Mouse (Mus musculus) CH12.LX (cell line): ENCODE results near the gene Zic4. TPM values are rescaled to one million over a fixed set of nuclear protein-coding genes. Genes with fewer than 3 reads are reported as not detected.

Source experiments
- DNase-seq: peaks from one replicate; pipeline ENCODE4 v3.0.0-alpha.2; 2013; ENCODE audit errors: extremely low read depth
- H3K27ac ChIP-seq: 2 replicates; pipeline ENCODE4 v1.5.1; 2012; ENCODE audit warnings: low read depth, mild to moderate bottlenecking, control low read depth, moderate library complexity; ENCODE audit not compliant: insufficient read depth
- H3K27me3 ChIP-seq: replicated peaks from 2 replicates; pipeline ENCODE3; 2012; ENCODE audit warnings: inconsistent platforms
- H3K36me3 ChIP-seq, 2 experiments: replicated peaks in 1 of 2; 2 replicates each; pipeline versions ENCODE3 to v1.6.1; 2012; ENCODE audit warnings: inconsistent platforms in 1 of 2, low read length in 1 of 2, mild to moderate bottlenecking in 1 of 2, mixed read lengths in 1 of 2, moderate library complexity in 1 of 2; ENCODE audit not compliant: control insufficient read depth in 1 of 2, insufficient read depth in 1 of 2
- H3K4me1 ChIP-seq, 2 experiments: 2 replicates each; pipeline ENCODE4 v1.6.1; 2012; ENCODE audit warnings: inconsistent platforms in 1 of 2, moderate library complexity in 1 of 2; ENCODE audit not compliant: insufficient read depth in 2 of 2, control insufficient read depth in 1 of 2
- H3K4me2 ChIP-seq: 2 replicates; pipeline ENCODE4 v1.6.1; 2012; ENCODE audit warnings: low read depth, mild to moderate bottlenecking, control low read depth; ENCODE audit not compliant: poor library complexity, insufficient read depth, severe bottlenecking
- H3K4me3 ChIP-seq, 3 experiments: fragments of 150-350 bp in 1 of 3; sonication (generic) in 1 of 3; replicated peaks in 1 of 3; 2 replicates each; pipeline versions ENCODE3 to v1.5.1; 2011 to 2012; ENCODE audit warnings: low read depth in 2 of 3, low read length in 2 of 3, mild to moderate bottlenecking in 2 of 3, moderate library complexity in 2 of 3, control low read depth in 1 of 3, improper control_type of control experiment in 1 of 3, inconsistent platforms in 1 of 3, mixed read lengths in 1 of 3; ENCODE audit not compliant: poor library complexity in 1 of 3
- H3K79me2 ChIP-seq: replicated peaks from 2 replicates; pipeline ENCODE4 v1.6.1; 2012; ENCODE audit warnings: mild to moderate bottlenecking, moderate library complexity; ENCODE audit not compliant: control insufficient read depth, poor library complexity, insufficient read depth, severe bottlenecking; ENCODE audit errors: extremely low read depth
- H3K9ac ChIP-seq: 2 replicates; pipeline ENCODE4 v1.6.1; 2012; ENCODE audit warnings: low read depth, mild to moderate bottlenecking, control low read depth, moderate library complexity; ENCODE audit not compliant: insufficient read depth
- H3K9me3 ChIP-seq: replicated peaks from 2 replicates; pipeline ENCODE3; 2012; ENCODE audit warnings: low read length, inconsistent platforms, mixed read lengths
- BHLHE40 ChIP-seq: IDR thresholded peaks from 2 replicates; pipeline ENCODE4 v1.6.1; 2011; ENCODE audit warnings: mild to moderate bottlenecking, low read depth, low read length, improper control_type of control experiment
- CHD2 ChIP-seq: IDR thresholded peaks from 2 replicates; pipeline ENCODE4 v1.6.1; 2011; ENCODE audit warnings: low read length, improper control_type of control experiment
- E2F4 ChIP-seq: IDR thresholded peaks from 2 replicates; pipeline ENCODE4 v1.6.1; 2011; ENCODE audit warnings: low read depth, low read length, improper control_type of control experiment; ENCODE audit not compliant: insufficient replicate concordance
- EP300 ChIP-seq: IDR thresholded peaks from 2 replicates; pipeline ENCODE4 v1.6.1; 2011; ENCODE audit warnings: low read length, improper control_type of control experiment
- HCFC1 ChIP-seq: IDR thresholded peaks from 2 replicates; pipeline ENCODE4 v1.6.1; 2012; ENCODE audit warnings: low read depth, mild to moderate bottlenecking, inconsistent platforms, low read length, improper control_type of control experiment
- JUN ChIP-seq: IDR thresholded peaks from 2 replicates; pipeline ENCODE4 v1.6.1; 2011; ENCODE audit warnings: low read depth, mild to moderate bottlenecking, low read length, improper control_type of control experiment, moderate library complexity; ENCODE audit not compliant: insufficient read depth
- JUND ChIP-seq: conservative IDR thresholded peaks from 2 replicates; pipeline ENCODE4 v1.6.1; 2011; ENCODE audit warnings: low read depth, low read length, improper control_type of control experiment
- KAT2A ChIP-seq: IDR thresholded peaks from 2 replicates; pipeline ENCODE4 v1.6.1; 2012; ENCODE audit warnings: low read length, improper control_type of control experiment, inconsistent platforms; ENCODE audit not compliant: insufficient replicate concordance
- MEF2A ChIP-seq: IDR thresholded peaks from 2 replicates; pipeline ENCODE4 v1.6.1; 2014; ENCODE audit warnings: low read depth, mild to moderate bottlenecking, inconsistent platforms, low read length, improper control_type of control experiment, borderline replicate concordance
- MXI1 ChIP-seq: IDR thresholded peaks from 2 replicates; pipeline ENCODE4 v1.6.1; 2011; ENCODE audit warnings: mild to moderate bottlenecking, low read depth, low read length, improper control_type of control experiment
- MYC ChIP-seq: IDR thresholded peaks from 2 replicates; pipeline ENCODE4 v1.6.1; 2011; ENCODE audit warnings: low read depth, mild to moderate bottlenecking, improper control_type of control experiment, low read length
- NELFE ChIP-seq: IDR thresholded peaks from 2 replicates; pipeline ENCODE4 v1.6.1; 2011; ENCODE audit warnings: low read depth, low read length, improper control_type of control experiment
- NRF1 ChIP-seq: IDR thresholded peaks from 2 replicates; pipeline ENCODE4 v1.6.1; 2014; ENCODE audit warnings: low read depth, mild to moderate bottlenecking, inconsistent platforms, low read length, improper control_type of control experiment, moderate library complexity
- POLR2AphosphoS2 ChIP-seq: IDR thresholded peaks from 2 replicates; pipeline ENCODE4 v1.6.1; 2011; ENCODE audit warnings: low read depth, low read length, improper control_type of control experiment
- RAD21 ChIP-seq: IDR thresholded peaks from 2 replicates; pipeline ENCODE4 v1.6.1; 2011; ENCODE audit warnings: low read depth, mild to moderate bottlenecking, low read length, improper control_type of control experiment, moderate library complexity
- RCOR1 ChIP-seq: conservative IDR thresholded peaks from 2 replicates; pipeline ENCODE4 v1.6.1; 2012; ENCODE audit warnings: low read depth, mild to moderate bottlenecking, inconsistent platforms, low read length, improper control_type of control experiment
- SMC3 ChIP-seq: IDR thresholded peaks from 2 replicates; pipeline ENCODE4 v1.6.1; 2011; ENCODE audit warnings: low read depth, low read length, improper control_type of control experiment
- TBP ChIP-seq: conservative IDR thresholded peaks from 2 replicates; pipeline ENCODE4 v1.6.1; 2011; ENCODE audit warnings: low read depth, low read length, improper control_type of control experiment
- TCF12 ChIP-seq: IDR thresholded peaks from 2 replicates; pipeline ENCODE4 v1.6.1; 2014; ENCODE audit warnings: low read depth, mild to moderate bottlenecking, inconsistent platforms, low read length, improper control_type of control experiment
- UBTF ChIP-seq: IDR thresholded peaks from 2 replicates; pipeline ENCODE4 v1.6.1; 2012; ENCODE audit warnings: low read depth, mild to moderate bottlenecking, inconsistent platforms, low read length, improper control_type of control experiment, moderate library complexity
- USF2 ChIP-seq: conservative IDR thresholded peaks from 2 replicates; pipeline ENCODE4 v1.6.1; 2011; ENCODE audit warnings: low read depth, low read length, improper control_type of control experiment
- ZNF384 ChIP-seq: IDR thresholded peaks from 2 replicates; pipeline ENCODE4 v1.6.1; 2012; ENCODE audit warnings: low read depth, low read length, improper control_type of control experiment, inconsistent platforms
- dilution Hi-C: fragments of 300-500 bp; cut with MboI; formaldehyde crosslinking; loops from 2 replicates; pipeline ENCODE4 v1.14.3; 2020; ENCODE audit warnings: low sequenced_read_pairs; ENCODE audit not compliant: extremely low pct_unique_long_range_greater_than_20kb, extremely low pct_ligation_motif_present
- in situ Hi-C: fragments of 300-500 bp; cut with MboI; formaldehyde crosslinking; loops from 3 replicates; pipeline ENCODE4 v1.14.3; 2019; ENCODE audit warnings: low sequenced_read_pairs, low pct_ligation_motif_present, low pct_unique_long_range_greater_than_20kb, mixed read lengths
- polyA plus RNA-seq: library from polyadenylated mRNA; unstranded; fragments of >175 nt; gene quantifications from 2 replicates; pipeline ENCODE4 v1.2.1, GENCODE M21; 2012; ENCODE audit warnings: low read depth; ENCODE audit not compliant: insufficient read length
- total RNA-seq, 2 experiments: library from RNA; depleted of rRNA; stranded (reverse); fragments of 300-350 nt in 1 of 2; fragments of >200 nt in 1 of 2; gene quantifications; 2 replicates each; pipeline ENCODE4 v1.2.3; 2012 to 2014

The Zic4 gene
- total and polyA plus RNA-seq, 3 experiments, result not detected

DNA sequence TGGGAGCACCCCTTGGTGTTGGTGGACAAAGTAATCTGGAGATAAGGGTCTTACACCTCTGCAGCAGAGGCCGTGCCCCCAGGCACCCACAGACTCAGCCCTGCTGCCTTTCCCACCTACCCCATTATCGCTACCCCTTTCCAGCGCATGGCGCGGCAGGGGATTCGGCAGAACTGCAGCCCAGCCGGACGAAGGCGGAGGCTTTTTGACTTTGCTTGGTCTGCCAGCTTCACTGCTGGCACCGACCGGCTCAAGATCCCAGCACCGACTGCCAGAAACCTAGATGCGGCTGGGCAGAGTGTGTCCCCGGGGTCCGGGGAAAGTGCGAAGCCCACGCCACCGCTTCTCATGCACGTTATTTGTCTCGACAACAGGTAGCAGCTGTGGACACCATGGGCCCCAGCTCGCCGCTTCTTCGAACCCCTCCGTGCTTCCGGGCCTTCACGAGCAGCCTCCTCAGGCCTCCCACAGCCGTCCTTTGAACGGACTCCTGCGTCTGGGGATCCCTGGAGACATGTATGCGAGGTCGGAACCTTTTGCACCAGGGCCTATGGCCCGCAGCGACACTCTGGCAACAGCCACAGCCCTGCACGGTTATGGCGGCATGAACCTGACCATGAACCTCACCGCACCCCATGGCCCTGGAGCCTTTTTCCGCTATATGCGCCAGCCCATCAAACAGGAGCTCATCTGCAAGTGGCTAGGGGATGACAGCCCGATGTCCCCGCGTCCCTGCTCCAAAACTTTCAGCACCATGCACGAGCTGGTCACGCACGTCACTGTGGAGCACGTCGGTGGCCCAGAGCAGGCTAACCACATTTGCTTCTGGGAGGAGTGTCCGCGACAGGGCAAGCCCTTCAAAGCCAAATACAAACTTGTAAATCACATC lies 16.4 kb downstream of the Zic4 start:
- Histone ChIP-seq H3K27me3 (no peaks in the 10 kb centered on the region), H3K79me2 (no peaks in the 10 kb centered on the region), H3K4me1 (no peaks in the 10 kb centered on the region), H3K4me2 (no peak overlapping the region), H3K9ac (no peak overlapping the region), H3K27ac (no peak overlapping the region), H3K36me3 (no peaks in the 10 kb centered on the region), H3K4me3 (no peak overlapping the region), H3K9me3 (peaks cover 56% of the 10 kb centered on the region)
- in situ Hi-C loops (no loop called here), dilution Hi-C loops (no loop called here)
- DNase-seq, result no peak
- TF ChIP-seq NELFE (no peak), TCF12 (no peak), USF2 (no peak), ZNF384 (no peak), TBP (no peak), NRF1 (no peak), E2F4 (no peak), UBTF (no peak), MEF2A (no peak), HCFC1 (no peak), RCOR1 (no peak), JUND (no peak), MXI1 (no peak), JUN (no peak), BHLHE40 (no peak), EP300 (no peak), CHD2 (no peak), SMC3 (no peak), RAD21 (no peak)

DNA sequence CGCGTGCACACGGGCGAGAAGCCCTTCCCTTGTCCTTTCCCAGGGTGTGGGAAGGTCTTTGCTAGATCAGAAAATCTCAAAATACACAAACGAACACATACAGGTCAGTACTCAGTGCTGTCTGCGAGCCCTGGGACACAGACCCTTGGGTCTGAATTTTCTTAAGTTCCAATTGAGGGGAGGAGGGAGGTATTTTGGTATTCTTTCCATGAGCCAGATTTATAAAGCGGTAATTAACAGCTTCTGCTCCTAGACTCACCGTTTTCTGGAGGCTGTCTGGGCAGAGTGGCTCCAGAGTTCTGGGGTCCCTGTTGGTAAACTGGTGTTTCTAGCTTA lies 17.1 kb downstream of the Zic4 start:
- no peaks in the 10 kb centered on the region for H3K4me1 ChIP-seq
- in situ Hi-C loops, result no loop called here
- no peaks in the 10 kb centered on the region for H3K36me3 ChIP-seq
- peaks cover 60% of the 10 kb centered on the region for H3K9me3 ChIP-seq
- no peaks in the 10 kb centered on the region for H3K27me3 ChIP-seq
- H3K4me2 ChIP-seq, result no peak overlapping the region
- no peak for DNase-seq
- H3K4me3 ChIP-seq, result no peak overlapping the region
- H3K79me2 ChIP-seq, result no peaks in the 10 kb centered on the region
- H3K27ac ChIP-seq, result no peak overlapping the region
- dilution Hi-C loops, result no loop called here
- no peak overlapping the region for H3K9ac ChIP-seq
- TF ChIP-seq MYC (no peak), POLR2AphosphoS2 (no peak), KAT2A (no peak)
